Mouse (Mus musculus) T-helper 1 cell (primary cell): ENCODE measurements around the gene Pigg.

ENCODE experiments used
- in situ Hi-C: fragments of 300-600 bp; cut with MboI, MseI; formaldehyde crosslinking; loops from one replicate; pipeline ENCODE4 v1.15.1; 2025; ENCODE audit warnings: high pct_unique_total_duplicates

Gene Pigg

GRCm38 (mm10) chr5:108357862-108358261, 45.5 kb downstream of the Pigg start:
- in situ Hi-C loops = no loop called here

GRCm38 (mm10) chr5:108359491-108359890, 47.1 kb downstream of the Pigg start:
- in situ Hi-C loops = no loop called here

GRCm38 (mm10) chr5:108360211-108360610, 47.8 kb downstream of the Pigg start:
- in situ Hi-C loops = no loop called here

- in situ Hi-C loops = no loop called here
Observed at GRCm38 (mm10) chr5:108362330-108362729, 49.9 kb downstream of the Pigg start.

- in situ Hi-C loops = no loop called here
Observed at GRCm38 (mm10) chr5:108366328-108366983, 54.0 kb downstream of the Pigg start.

- in situ Hi-C loops = no loop called here
Observed at GRCm38 (mm10) chr5:108366984-108367841, 54.8 kb downstream of the Pigg start.

- in situ Hi-C loops = no loop called here
Observed at GRCm38 (mm10) chr5:108367871-108368332, 55.5 kb downstream of the Pigg start, which contains the start of gene Gm42517. Gm42517 (minus strand) TSS chr5:108367922.

GRCm38 (mm10) chr5:108368446-108368845, 56.0 kb downstream of the Pigg start:
- in situ Hi-C loops = no loop called here

GRCm38 (mm10) chr5:108368851-108369621, 56.6 kb downstream of the Pigg start:
- in situ Hi-C loops = no loop called here

- in situ Hi-C loops = no loop called here
Observed at GRCm38 (mm10) chr5:108369964-108370363, 57.6 kb downstream of the Pigg start.

- in situ Hi-C loops = no loop called here
Observed at GRCm38 (mm10) chr5:108374079-108374478, 61.7 kb downstream of the Pigg start.

GRCm38 (mm10) chr5:108376059-108376458, 63.6 kb downstream of the Pigg start:
- in situ Hi-C loops = no loop called here

GRCm38 (mm10) chr5:108378346-108378745, 65.9 kb downstream of the Pigg start:
- in situ Hi-C loops = no loop called here

- in situ Hi-C loops = no loop called here
Observed at GRCm38 (mm10) chr5:108385632-108386031, 73.2 kb downstream of the Pigg start.

GRCm38 (mm10) chr5:108386449-108386848, 74.0 kb downstream of the Pigg start:
- in situ Hi-C loops = no loop called here

GRCm38 (mm10) chr5:108388201-108388600, 75.8 kb downstream of the Pigg start, which contains the start of gene Pde6b:
Pde6b (plus strand) TSS chr5:108388391.
- in situ Hi-C loops = no loop called here

- in situ Hi-C loops = no loop called here
Observed at GRCm38 (mm10) chr5:108389744-108390143, 77.3 kb downstream of the Pigg start.
